Mouse (Mus musculus) hindlimb bud, embryonic 11.5 days (tissue): ENCODE measurements around the gene Slc25a34.

Source experiments
- DNase-seq: peaks from one replicate; pipeline ENCODE4 v3.0.0-alpha.2; 2012; ENCODE audit warnings: low read depth, low spot score; ENCODE audit errors: extremely low spot score

Gene Slc25a34

GRCm38 (mm10) chr4:141645988-141646387 lies 22.4 kb upstream of the Slc25a34 start:
- DNase-seq, result no peak

GRCm38 (mm10) chr4:141643118-141643855 lies 19.7 kb upstream of the Slc25a34 start:
- DNase-seq, result no peak

GRCm38 (mm10) chr4:141641961-141642811 lies 18.6 kb upstream of the Slc25a34 start:
- DNase-seq, result no peak

- DNase-seq, result no peak
These were observed 17.7 kb upstream of the Slc25a34 start for GRCm38 (mm10) chr4:141641353-141641771.

GRCm38 (mm10) chr4:141639474-141639873 lies 15.9 kb upstream of the Slc25a34 start:
- no peak for DNase-seq

- no peak for DNase-seq
These were observed 13.1 kb upstream of the Slc25a34 start for GRCm38 (mm10) chr4:141636693-141637092.

- no peak for DNase-seq
These were observed 12.4 kb upstream of the Slc25a34 start for GRCm38 (mm10) chr4:141635991-141636390.

GRCm38 (mm10) chr4:141632111-141632873 lies 8.7 kb upstream of the Slc25a34 start:
- no peak for DNase-seq

GRCm38 (mm10) chr4:141631250-141631649 lies 7.6 kb upstream of the Slc25a34 start:
- no peak for DNase-seq

- DNase-seq, result no peak
These were observed 6.4 kb upstream of the Slc25a34 start for GRCm38 (mm10) chr4:141630021-141630420.

GRCm38 (mm10) chr4:141628661-141629060 lies 5.0 kb upstream of the Slc25a34 start:
- no peak for DNase-seq

- DNase-seq, result no peak
These were observed 3.9 kb upstream of the Slc25a34 start for GRCm38 (mm10) chr4:141627502-141627901.

GRCm38 (mm10) chr4:141625774-141626550 lies 2.3 kb upstream of the Slc25a34 start:
- DNase-seq, result no peak

GRCm38 (mm10) chr4:141624983-141625773 lies 1.6 kb upstream of the Slc25a34 start:
- no peak for DNase-seq

GRCm38 (mm10) chr4:141624134-141624533 lies 513 bp upstream of the Slc25a34 start:
- no peak for DNase-seq

GRCm38 (mm10) chr4:141623037-141623436 lies 584 bp downstream of the Slc25a34 start:
- DNase-seq, result no peak

GRCm38 (mm10) chr4:141622580-141622979 lies 1.0 kb downstream of the Slc25a34 start:
- no peak for DNase-seq

- DNase-seq, result no peak
These were observed 1.5 kb downstream of the Slc25a34 start for GRCm38 (mm10) chr4:141622091-141622490.

GRCm38 (mm10) chr4:141621297-141621696 lies 2.3 kb downstream of the Slc25a34 start:
- DNase-seq, result no peak
